Mouse (Mus musculus): ENCODE measurements around the gene Ctsa. TPM values are rescaled to one million over a fixed set of nuclear protein-coding genes. Genes with fewer than 3 reads are reported as not detected.
"Not testable (repeated sequence)": the region's sequence is repeated elsewhere in the genome, so short reads cannot be mapped to it uniquely, and the experiment has no call there.

The Ctsa gene
- polyA plus RNA-seq, 1 experiment from 2014 or later: 138 TPM

DNA sequence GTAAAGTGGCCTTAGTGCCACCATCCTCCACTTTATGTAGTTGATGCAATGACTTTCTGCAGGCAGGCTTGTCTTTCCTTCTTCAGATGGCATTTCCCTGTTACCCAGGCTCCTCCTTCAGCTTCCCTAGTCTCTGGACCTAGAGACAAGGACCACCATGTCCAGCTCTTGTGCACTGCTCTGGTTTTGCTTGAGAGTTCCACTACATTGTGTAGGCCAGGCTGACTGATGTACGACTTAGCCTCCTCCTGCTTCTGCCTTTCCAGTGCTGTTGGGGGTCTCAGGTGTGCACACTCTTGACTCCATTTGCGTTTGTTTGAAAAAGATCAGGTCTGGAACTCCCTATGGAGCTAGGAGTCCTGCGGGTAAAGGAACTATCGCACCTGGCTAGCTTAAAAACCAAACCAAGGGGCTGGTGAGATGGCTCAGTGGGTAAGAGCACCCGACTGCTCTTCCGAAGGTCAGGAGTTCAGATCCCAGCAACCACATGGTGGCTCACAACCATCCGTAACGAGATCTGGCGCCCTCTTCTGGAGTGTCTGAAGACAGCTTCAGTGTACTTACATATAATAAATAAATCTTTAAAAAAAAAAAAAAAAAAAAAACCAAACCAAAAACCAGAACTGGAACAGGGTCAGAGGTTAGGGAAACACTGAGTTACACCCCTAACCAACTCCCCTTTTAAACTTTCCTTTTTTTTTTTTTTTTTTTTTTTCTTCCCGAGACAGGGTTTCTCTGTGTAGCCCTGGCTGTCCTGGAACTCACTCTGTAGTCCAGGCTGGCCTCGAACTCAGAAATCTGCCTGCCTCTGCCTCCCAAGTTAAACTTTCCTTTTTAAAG, 44.9 kb downstream of the Ctsa start:
- Histone ChIP-seq H3K4me3 (peak overlapping the region; percentile 96; the same call in 1 of the 2 replicates), H3K4me1 (peaks cover 43% of the 10 kb centered on the region)
- not testable (repeated sequence) for DNase-seq (ENCODE audit: low spot score); H3K36me3 ChIP-seq; H3K27me3 ChIP-seq (ENCODE audit: insufficient read depth, poor library complexity, severe bottlenecking); H3K27ac ChIP-seq; H3K9me3 ChIP-seq
- 68% methylated on average over 11 of the region's 11 CpGs for WGBS

DNA sequence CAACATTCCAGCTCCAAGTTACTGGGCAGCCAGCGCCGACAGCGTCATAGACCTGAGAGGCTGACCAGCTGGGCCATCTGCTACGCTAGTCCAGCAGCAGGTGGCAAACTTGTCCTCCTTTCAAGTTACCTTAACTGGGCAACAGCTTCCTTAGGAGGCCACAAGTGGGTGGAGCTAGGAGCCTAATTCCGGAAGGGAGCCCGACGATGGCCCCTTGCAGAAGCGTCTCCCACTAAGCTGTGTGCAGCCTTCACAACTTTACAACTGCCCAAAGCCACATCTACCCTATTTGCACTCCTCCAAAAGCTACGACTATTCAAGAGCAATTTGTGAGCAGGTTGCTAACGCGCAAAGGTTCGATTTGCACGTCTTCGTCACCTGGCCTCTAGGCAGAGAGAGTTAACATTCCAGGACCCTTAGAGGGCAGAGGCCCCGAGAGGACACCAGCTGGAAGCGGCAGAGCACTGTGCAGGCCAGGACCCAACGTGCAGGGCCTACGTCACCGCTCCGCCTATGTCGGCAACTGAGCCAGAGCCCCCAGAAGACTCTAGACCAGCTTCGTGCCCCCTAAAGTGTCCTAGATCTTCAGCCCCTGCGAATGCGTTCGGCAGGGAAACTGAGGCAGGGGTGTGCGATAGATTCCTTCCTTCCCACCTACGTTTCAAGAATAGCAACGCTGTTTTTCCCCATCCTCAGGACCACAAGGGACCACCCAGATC, 46.0 kb downstream of the Ctsa start:
- H3K9me3 ChIP-seq: no peaks in the 10 kb centered on the region
- H3K27ac ChIP-seq: peak overlapping the region; percentile 100
- 3% methylated on average over 28 of the region's 28 CpGs for WGBS
- H3K4me3 ChIP-seq: peak overlapping the region; percentile 96
- DNase-seq (ENCODE audit: low spot score): peak; percentile 93
- peaks cover 42% of the 10 kb centered on the region for H3K4me1 ChIP-seq
- peaks cover 16% of the 10 kb centered on the region for H3K36me3 ChIP-seq
- no peaks in the 10 kb centered on the region for H3K27me3 ChIP-seq (ENCODE audit: insufficient read depth, poor library complexity, severe bottlenecking)

DNA sequence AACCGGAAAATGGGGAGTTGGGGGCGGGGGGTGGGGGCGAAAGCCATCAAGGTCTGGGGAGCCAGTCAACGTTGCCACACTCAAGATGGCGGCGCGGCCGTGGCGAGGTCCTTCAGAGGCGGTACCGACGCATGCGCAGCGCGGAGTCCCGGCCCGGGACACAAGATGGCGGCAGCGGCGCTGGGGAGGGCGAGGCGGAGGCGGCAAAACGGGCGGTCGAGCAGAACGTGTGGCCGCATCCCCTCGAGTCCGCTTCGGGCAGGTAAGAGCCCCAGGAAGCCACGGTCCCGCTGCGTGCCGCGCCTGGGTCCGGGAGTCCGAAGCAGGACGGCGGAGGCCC, 46.5 kb downstream of the Ctsa start, which contains the start of gene Pcif1:
Gene Pcif1 (plus strand): TSS at position 77 of the 340 bp plus-strand sequence.
- Histone ChIP-seq H3K4me3 (peak within 1 kb of the TSS; percentile 96), H3K36me3 (peaks cover 22% of the 10 kb centered on the region), H3K27ac (peak within 1 kb of the TSS; percentile 100), H3K4me1 (peaks cover 36% of the 10 kb centered on the region), H3K27me3 (ENCODE audit: insufficient read depth, poor library complexity, severe bottlenecking) (no peaks in the 10 kb centered on the region), H3K9me3 (no peaks in the 10 kb centered on the region)
- under 1% methylated on average over 40 of the region's 40 CpGs for WGBS
- DNase-seq (ENCODE audit: low spot score): peak; percentile 97

DNA sequence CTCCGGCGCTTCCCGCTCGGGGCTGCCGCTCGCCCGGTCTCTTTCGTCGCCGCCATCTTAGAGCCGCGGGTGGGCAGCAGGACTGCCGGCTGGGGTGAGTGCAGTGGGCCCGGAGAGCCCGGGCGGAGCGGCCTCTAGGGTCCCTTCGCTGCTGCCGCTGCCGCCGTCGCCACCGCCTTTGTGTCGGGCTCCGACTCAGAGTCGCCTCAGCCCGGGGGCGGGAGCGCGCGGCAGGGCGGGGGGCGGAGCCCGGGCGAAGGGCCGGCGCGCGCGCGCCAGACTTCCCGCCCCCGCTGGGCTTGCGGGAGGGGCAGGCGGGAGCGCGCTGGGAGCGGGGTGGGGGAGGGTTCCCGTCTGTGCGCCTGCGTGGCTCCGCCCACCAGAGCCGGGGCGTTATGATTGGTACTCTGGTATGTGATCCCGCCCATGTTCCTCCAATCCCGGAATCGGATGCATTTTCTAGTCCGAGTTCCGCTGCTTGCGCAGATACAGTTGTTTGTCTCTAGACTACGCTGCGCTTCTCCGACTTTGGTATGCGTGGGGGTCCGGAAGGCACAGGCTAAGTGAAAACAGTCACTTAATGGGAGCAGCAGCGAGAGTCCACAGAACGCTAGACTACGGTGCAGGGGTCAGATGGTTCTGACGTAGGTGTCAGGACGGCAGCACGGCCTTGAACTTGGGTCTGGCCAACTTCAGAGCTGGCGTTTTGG, 47.0 kb downstream of the Ctsa start:
- DNase-seq (ENCODE audit: low spot score): peak; percentile 98
- peaks cover 27% of the 10 kb centered on the region for H3K36me3 ChIP-seq
- WGBS: under 1% methylated on average over 69 of the region's 72 CpGs

DNA sequence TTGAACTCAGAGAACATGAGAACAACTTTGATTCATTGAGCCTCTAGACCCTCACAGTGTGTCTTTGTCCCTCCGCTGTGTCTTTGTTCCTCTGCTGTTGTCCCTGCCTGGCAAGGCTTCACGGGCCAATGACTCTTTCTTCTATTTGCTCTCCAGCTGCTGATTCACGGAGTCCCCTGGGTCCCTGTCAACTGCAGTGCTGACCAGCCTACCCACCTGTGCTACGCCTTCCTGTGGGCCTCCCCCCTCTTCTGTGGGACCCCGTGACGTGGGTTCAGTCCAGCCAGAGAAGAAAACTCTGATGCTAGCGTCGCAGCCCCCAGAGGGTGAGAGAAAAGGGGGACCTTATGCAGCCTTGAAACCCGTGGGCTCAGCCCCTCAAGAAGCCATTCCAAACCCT, 49.9 kb downstream of the Ctsa start:
- WGBS: 79% methylated on average over 9 of the region's 9 CpGs
- Histone ChIP-seq H3K4me1 (peaks cover 21% of the 10 kb centered on the region), H3K9me3 (no peaks in the 10 kb centered on the region), H3K27ac (no peak overlapping the region), H3K4me3 (no peak overlapping the region), H3K36me3 (peaks cover 51% of the 10 kb centered on the region), H3K27me3 (ENCODE audit: insufficient read depth, poor library complexity, severe bottlenecking) (no peaks in the 10 kb centered on the region)
- DNase-seq (ENCODE audit: low spot score): no peak

More for the DNA sequence above, 47.0 kb downstream of the Ctsa start:
- Histone ChIP-seq H3K4me1 (peaks cover 31% of the 10 kb centered on the region), H3K4me3 (peak overlapping the region; percentile 96), H3K27ac (peak overlapping the region; percentile 100), H3K9me3 (no peaks in the 10 kb centered on the region), H3K27me3 (ENCODE audit: insufficient read depth, poor library complexity, severe bottlenecking) (no peaks in the 10 kb centered on the region)

DNA sequence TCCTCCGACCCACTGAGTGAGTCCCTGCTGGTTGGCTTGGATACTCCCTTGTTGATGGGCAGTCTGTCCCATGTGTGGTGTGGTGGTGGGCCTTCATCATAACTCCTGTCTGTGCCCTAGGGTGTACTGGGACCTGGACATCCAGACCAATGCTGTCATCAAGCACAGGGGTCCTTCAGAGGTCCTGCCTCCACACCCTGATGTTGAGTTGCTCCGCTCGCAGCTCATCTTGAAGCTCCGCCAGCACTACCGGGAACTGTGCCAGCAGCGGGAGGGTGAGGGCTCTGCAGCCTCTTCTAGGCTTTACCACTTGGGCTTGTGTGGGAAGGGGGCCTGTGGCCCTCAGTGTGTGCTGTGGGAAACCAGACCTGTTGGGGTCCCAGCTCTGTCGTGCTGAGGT, 53.1 kb downstream of the Ctsa start:
- Histone ChIP-seq H3K4me1 (peaks cover 7% of the 10 kb centered on the region), H3K9me3 (no peaks in the 10 kb centered on the region), H3K27ac (no peak overlapping the region), H3K36me3 (peaks cover 82% of the 10 kb centered on the region), H3K4me3 (no peak overlapping the region), H3K27me3 (ENCODE audit: insufficient read depth, poor library complexity, severe bottlenecking) (no peaks in the 10 kb centered on the region)
- 82% methylated on average over 7 of the region's 7 CpGs for WGBS
- DNase-seq (ENCODE audit: low spot score): no peak

DNA sequence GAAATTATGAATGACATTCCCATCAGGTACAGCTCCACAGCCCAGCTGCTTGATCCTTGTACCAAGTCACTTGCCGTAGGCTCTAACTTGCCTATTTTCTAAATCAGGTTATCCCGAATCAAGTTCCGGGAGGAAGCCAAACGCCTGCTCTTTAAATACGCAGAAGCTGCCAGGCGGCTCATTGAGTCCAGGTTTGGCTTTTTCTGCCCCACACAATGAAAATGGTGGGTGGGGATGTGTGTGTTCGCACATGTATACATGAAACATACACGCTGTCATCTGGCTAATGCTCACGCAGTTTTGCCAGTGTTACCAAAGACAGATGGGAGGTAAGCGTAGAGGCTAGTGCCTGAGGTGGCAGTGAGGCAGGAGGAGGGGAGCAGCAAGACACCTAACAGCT, 53.9 kb downstream of the Ctsa start:
- no peaks in the 10 kb centered on the region for H3K27me3 ChIP-seq (ENCODE audit: insufficient read depth, poor library complexity, severe bottlenecking)
- no peak for DNase-seq (ENCODE audit: low spot score)
- H3K36me3 ChIP-seq: peaks cover 91% of the 10 kb centered on the region
- no peaks in the 10 kb centered on the region for H3K9me3 ChIP-seq
- no peak overlapping the region for H3K27ac ChIP-seq
- H3K4me3 ChIP-seq: no peak overlapping the region
- 92% methylated on average over 10 of the region's 10 CpGs for WGBS
- peaks cover 6% of the 10 kb centered on the region; the same call in 1 of the 2 replicates for H3K4me1 ChIP-seq

DNA sequence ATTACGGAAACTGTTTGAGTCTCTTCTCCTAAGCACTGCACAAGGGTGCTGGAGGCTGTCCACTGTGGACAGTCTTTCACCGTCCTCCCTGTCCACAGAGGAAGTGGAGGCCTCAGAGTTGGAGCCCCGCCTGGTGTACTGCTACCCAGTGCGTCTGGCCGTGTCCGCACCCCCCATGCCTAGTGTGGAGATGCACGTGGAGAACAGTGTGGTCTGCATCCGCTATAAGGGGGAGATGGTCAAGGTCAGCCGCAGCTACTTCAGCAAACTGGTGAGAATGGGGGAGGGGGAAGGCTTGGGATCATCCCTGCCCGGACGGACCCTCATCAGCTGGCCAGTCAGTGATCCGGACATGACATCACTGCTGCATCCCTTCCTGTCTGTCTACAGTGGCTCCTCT, 56.3 kb downstream of the Ctsa start:
- H3K36me3 ChIP-seq: peaks cover 100% of the 10 kb centered on the region
- DNase-seq (ENCODE audit: low spot score): no peak
- 84% methylated on average over 12 of the region's 12 CpGs for WGBS
- H3K4me3 ChIP-seq: no peak overlapping the region
- peak overlapping the region; percentile 29; the same call in 1 of the 2 replicates for H3K27ac ChIP-seq
- H3K4me1 ChIP-seq: peaks cover 6% of the 10 kb centered on the region; the same call in 1 of the 2 replicates
- no peaks in the 10 kb centered on the region for H3K27me3 ChIP-seq (ENCODE audit: insufficient read depth, poor library complexity, severe bottlenecking)
- no peaks in the 10 kb centered on the region for H3K9me3 ChIP-seq

DNA sequence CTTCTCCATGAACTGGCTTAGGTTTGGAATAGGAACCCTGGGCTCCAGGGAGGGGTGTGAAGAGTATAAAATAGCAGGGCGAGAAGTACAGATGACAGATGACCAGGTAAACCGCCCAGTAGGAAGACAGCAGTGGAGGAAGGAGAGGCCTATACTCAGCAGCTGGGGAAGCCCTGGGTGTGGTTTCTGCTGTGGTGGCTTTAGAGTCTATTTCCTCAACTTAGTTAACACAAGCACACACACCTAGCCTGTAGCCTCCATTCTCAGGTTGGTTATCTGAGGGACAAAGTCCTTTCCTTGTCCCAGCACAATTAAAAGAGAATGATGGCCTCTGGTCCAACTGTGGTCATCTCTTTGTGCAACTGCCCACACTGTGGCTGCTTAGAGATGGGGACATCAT, 57.3 kb downstream of the Ctsa start:
- peaks cover 100% of the 10 kb centered on the region for H3K36me3 ChIP-seq
- no peak overlapping the region for H3K27ac ChIP-seq
- no peaks in the 10 kb centered on the region for H3K27me3 ChIP-seq (ENCODE audit: insufficient read depth, poor library complexity, severe bottlenecking)
- 85% methylated on average over 2 of the region's 2 CpGs for WGBS
- H3K4me3 ChIP-seq: no peak overlapping the region
- H3K9me3 ChIP-seq: no peaks in the 10 kb centered on the region
- peaks cover 6% of the 10 kb centered on the region; the same call in 1 of the 2 replicates for H3K4me1 ChIP-seq
- DNase-seq (ENCODE audit: low spot score): no peak

Other genes with a start within 250 kb of the Ctsa start
- gene Wfdc6a, start 247.4 kb upstream of the Ctsa start, polyA plus RNA-seq (2016; fragmentation: Nextera tagmentation; extraction: Ambion mirVana): not detected in 2 replicates
- not detected in 2 replicates for gene Eppin, start 239.3 kb upstream of the Ctsa start, polyA plus RNA-seq (2016; fragmentation: Nextera tagmentation; extraction: Ambion mirVana)
- not detected in 2 replicates for gene Wfdc6b, start 219.4 kb upstream of the Ctsa start, polyA plus RNA-seq (2016; fragmentation: Nextera tagmentation; extraction: Ambion mirVana)
- gene Wfdc8, start 219.2 kb upstream of the Ctsa start, polyA plus RNA-seq (2016; fragmentation: Nextera tagmentation; extraction: Ambion mirVana): not detected in 2 replicates
- gene Wfdc16, start 194.1 kb upstream of the Ctsa start, polyA plus RNA-seq (2016; fragmentation: Nextera tagmentation; extraction: Ambion mirVana): not detected in 2 replicates
- gene Wfdc10, start 176.8 kb upstream of the Ctsa start, polyA plus RNA-seq (2016; fragmentation: Nextera tagmentation; extraction: Ambion mirVana): not detected in 2 replicates
- not detected in 2 replicates for gene Wfdc9, start 176.3 kb upstream of the Ctsa start, polyA plus RNA-seq (2016; fragmentation: Nextera tagmentation; extraction: Ambion mirVana)
- not detected in 2 replicates for gene Wfdc11, start 158.8 kb upstream of the Ctsa start, polyA plus RNA-seq (2016; fragmentation: Nextera tagmentation; extraction: Ambion mirVana)
- gene Wfdc13, start 147.8 kb upstream of the Ctsa start, polyA plus RNA-seq (2016; fragmentation: Nextera tagmentation; extraction: Ambion mirVana): not detected in 2 replicates
- not detected in 2 replicates for gene Spint4, start 134.4 kb upstream of the Ctsa start, polyA plus RNA-seq (2016; fragmentation: Nextera tagmentation; extraction: Ambion mirVana)
- not detected in 2 replicates for gene Spint5, start 117.6 kb upstream of the Ctsa start, polyA plus RNA-seq (2016; fragmentation: Nextera tagmentation; extraction: Ambion mirVana)
- 0.43 and 0.49 TPM in 2 replicates for gene Wfdc3, start 86.9 kb upstream of the Ctsa start, polyA plus RNA-seq (2016; fragmentation: Nextera tagmentation; extraction: Ambion mirVana)
- 60.3 and 76.6 TPM in 2 replicates for gene Dnttip1, start 86.9 kb upstream of the Ctsa start, polyA plus RNA-seq (2016; fragmentation: Nextera tagmentation; extraction: Ambion mirVana)
- gene Ube2c, start 63.0 kb upstream of the Ctsa start, polyA plus RNA-seq (2016; fragmentation: Nextera tagmentation; extraction: Ambion mirVana): 496 and 550 TPM in 2 replicates
- 0.67 TPM in 1 of 2 replicates, not detected in the other for gene Tnnc2, start 52.9 kb upstream of the Ctsa start, polyA plus RNA-seq (2016; fragmentation: Nextera tagmentation; extraction: Ambion mirVana)
- gene Snx21, start 47.0 kb upstream of the Ctsa start, polyA plus RNA-seq (2016; fragmentation: Nextera tagmentation; extraction: Ambion mirVana): 19.1 and 29.5 TPM in 2 replicates
- gene Acot8, start 28.0 kb upstream of the Ctsa start, polyA plus RNA-seq (2016; fragmentation: Nextera tagmentation; extraction: Ambion mirVana): 17.8 and 21.5 TPM in 2 replicates
- gene Zswim3, start 27.8 kb upstream of the Ctsa start, polyA plus RNA-seq (2016; fragmentation: Nextera tagmentation; extraction: Ambion mirVana): 7.7 and 9.7 TPM in 2 replicates
- 13.7 and 14.3 TPM in 2 replicates for gene Zswim1, start 10.2 kb upstream of the Ctsa start, polyA plus RNA-seq (2016; fragmentation: Nextera tagmentation; extraction: Ambion mirVana)
- 0.38 TPM in 1 of 2 replicates, not detected in the other for gene Spata25, start 4.3 kb upstream of the Ctsa start, polyA plus RNA-seq (2016; fragmentation: Nextera tagmentation; extraction: Ambion mirVana)
- gene Neurl2, start 583 bp downstream of the Ctsa start, polyA plus RNA-seq (2016; fragmentation: Nextera tagmentation; extraction: Ambion mirVana): 28.2 and 55.0 TPM in 2 replicates
- 8.1 and 12.6 TPM in 2 replicates for gene Pltp, start 24.8 kb downstream of the Ctsa start, polyA plus RNA-seq (2016; fragmentation: Nextera tagmentation; extraction: Ambion mirVana)
- 57.9 and 61.5 TPM in 2 replicates for gene Pcif1, start 46.4 kb downstream of the Ctsa start, polyA plus RNA-seq (2016; fragmentation: Nextera tagmentation; extraction: Ambion mirVana)
- gene Zfp335, start 78.9 kb downstream of the Ctsa start, polyA plus RNA-seq (2016; fragmentation: Nextera tagmentation; extraction: Ambion mirVana): 12.6 and 13.5 TPM in 2 replicates
- gene Mmp9, start 107.9 kb downstream of the Ctsa start, polyA plus RNA-seq (2016; fragmentation: Nextera tagmentation; extraction: Ambion mirVana): 0.53 and 1.1 TPM in 2 replicates
- gene Slc12a5, start 127.9 kb downstream of the Ctsa start, polyA plus RNA-seq (2016; fragmentation: Nextera tagmentation; extraction: Ambion mirVana): 0.74 and 0.92 TPM in 2 replicates
- gene Ncoa5, start 202.0 kb downstream of the Ctsa start, polyA plus RNA-seq (2016; fragmentation: Nextera tagmentation; extraction: Ambion mirVana): 52.8 and 64.2 TPM in 2 replicates
- 7.8 and 11.9 TPM in 2 replicates for gene Cd40, start 222.8 kb downstream of the Ctsa start, polyA plus RNA-seq (2016; fragmentation: Nextera tagmentation; extraction: Ambion mirVana)

Measured in heart, embryonic 10.5 days (tissue).